Mouse (Mus musculus) C2C12 (cell line): ENCODE results near the gene Flot1.

ENCODE experiments used
- CEBPB ChIP-seq: IDR thresholded peaks from one replicate; pipeline ENCODE4 v1.6.1; 2011; ENCODE audit warnings: low read depth, mild to moderate bottlenecking, control low read depth, moderate library complexity
- CTCF ChIP-seq: IDR thresholded peaks from one replicate; pipeline ENCODE4 v1.5.1; 2011; ENCODE audit not compliant: control insufficient read depth, insufficient read depth, insufficient read length
- MYOD1 ChIP-seq: IDR thresholded peaks from one replicate; pipeline ENCODE4 v1.6.1; 2011; ENCODE audit warnings: low read depth; ENCODE audit not compliant: control insufficient read depth, insufficient read length
- USF1 ChIP-seq: IDR thresholded peaks from one replicate; pipeline ENCODE4 v1.6.1; 2011; ENCODE audit warnings: low read depth, mild to moderate bottlenecking, control low read depth, moderate library complexity

DNA sequence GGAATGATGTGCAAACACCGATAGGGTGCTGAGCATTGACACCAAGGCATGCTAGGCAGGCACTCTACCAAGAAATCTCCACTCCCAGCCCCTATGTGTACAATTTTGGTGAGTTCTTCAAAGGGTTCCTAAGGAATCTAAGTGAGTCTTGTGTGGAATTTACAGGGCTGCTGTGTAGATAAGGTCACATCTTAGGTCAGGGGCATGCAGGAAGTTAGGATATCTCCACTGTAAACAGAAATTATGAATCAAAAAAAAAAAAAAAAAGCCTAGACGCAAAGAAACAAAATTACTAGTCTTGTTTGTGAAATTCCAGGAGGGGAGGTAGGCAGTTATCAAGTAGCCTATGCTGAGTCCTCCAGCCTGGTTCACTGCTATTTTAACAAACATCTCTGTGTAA is 30.2 kb upstream of the Flot1 start:
- TF ChIP-seq CEBPB = no peak
- no peak for TF ChIP-seq CTCF
- no peak for TF ChIP-seq USF1
- TF ChIP-seq MYOD1 = no peak
